25 mouse cellular contexts compared by ENCODE assay signal in genomic region chr14:34543596-34543995, GRCm38 (mm10). TPM values are rescaled to one million over a fixed set of nuclear protein-coding genes. Genes with fewer than 3 reads are reported as not detected.
DNase-seq lines count a peak whose midpoint lies in the region; ATAC-seq and TF ChIP-seq lines count a peak whose summit lies in the region.
"Had no signal": no experiment of that assay in that cellular context is flagged by ENCODE, and none has a peak within 500 bp of the region (broad histone marks: within the 10 kb centered on the region; RNA-seq: fewer than 3 reads in every experiment).

No protein-coding gene starts in this region.

- H3K27me3 ChIP-seq in heart, embryonic 13.5 days (replicated peaks): peaks cover 4% of the 10 kb centered on the region; the same call in 1 of the 2 replicates
- 0 out of 2 replicates have a peak, but pooled peaks cover 2% of the 10 kb centered on the region for H3K27me3 ChIP-seq in intestine, embryonic 15.5 days (replicated peaks)
- no peaks in the 10 kb centered on the region for H3K27me3 ChIP-seq in midbrain, postnatal 0 days (ENCODE audit: insufficient read depth, low read length)
- H3K27me3 ChIP-seq: CH12.LX had no signal

- 51% methylated on average over 6 of the region's 6 CpGs for WGBS in heart, embryonic 13.5 days
- 81% methylated on average over 6 of the region's 6 CpGs for WGBS in intestine, embryonic 15.5 days
- 69% methylated on average over 6 of the region's 6 CpGs for WGBS in midbrain, postnatal 0 days

- peaks cover 74% of the 10 kb centered on the region for H3K4me1 ChIP-seq in heart, embryonic 13.5 days
- peaks cover 22% of the 10 kb centered on the region for H3K4me1 ChIP-seq in intestine, embryonic 15.5 days (replicated peaks)
- no peaks in the 10 kb centered on the region for H3K4me1 ChIP-seq in midbrain, postnatal 0 days (ENCODE audit: insufficient read depth, low read length)

- intact Hi-C loops in heart, postnatal 25 days (cut with DNase I): no loop called here

- no peak for ATAC-seq in heart, embryonic 13.5 days (ENCODE audit: extremely low read depth, insufficient number of reproducible peaks, low FRiP score, low TSS enrichment)
- ATAC-seq in intestine, embryonic 15.5 days: no peak
- ATAC-seq in midbrain, postnatal 0 days (ENCODE audit: low FRiP score): no peak
- ATAC-seq: liver, embryonic 12.5 days had no signal

- TF ChIP-seq CTCF in midbrain, postnatal 0 days (IDR thresholded peaks at IDR 0.05): no peak

- peak; percentile 95 for DNase-seq in heart, adult 11 months
- DNase-seq in heart, postnatal 25 days (ENCODE audit: low spot score): no peak
- DNase-seq in MN1 (ENCODE audit: low spot score): peak; percentile 67
- DNase-seq in layer of hippocampus, postnatal 25 days (ENCODE audit: extremely low spot score in 1 of 2, low spot score in 1 of 2): no peak
- DNase-seq in lung, postnatal 4 days: no peak
- no peak for DNase-seq in midbrain, postnatal 0 days (ENCODE audit: low spot score)
- DNase-seq: adrenal gland, adult 2 months; cerebellum, adult 8-10 months; gastrocnemius, postnatal 14 days; kidney, postnatal 4 days; lung, adult 2 months; spleen, adult 18-20 months; thymus, adult 2 months had no signal

- no peak overlapping the region for H3K4me3 ChIP-seq in heart, embryonic 13.5 days
- H3K4me3 ChIP-seq in intestine, embryonic 15.5 days (replicated peaks): no peak overlapping the region
- no peak overlapping the region for H3K4me3 ChIP-seq in midbrain, postnatal 0 days (ENCODE audit: low read depth, low read length)
- H3K4me3 ChIP-seq: forebrain, embryonic 10.5 days; kidney, embryonic 15.5 days; limb, embryonic 12.5 days; liver, embryonic 12.5 days had no signal

- H3K9me3 ChIP-seq in heart, embryonic 13.5 days: no peaks in the 10 kb centered on the region
- no peaks in the 10 kb centered on the region for H3K9me3 ChIP-seq in intestine, embryonic 15.5 days
- no peaks in the 10 kb centered on the region for H3K9me3 ChIP-seq in midbrain, postnatal 0 days (ENCODE audit: low read length)
- H3K9me3 ChIP-seq: forebrain, embryonic 10.5 days; kidney, embryonic 15.5 days; limb, embryonic 12.5 days; liver, embryonic 12.5 days had no signal

- peak overlapping the region; percentile 71 for H3K9ac ChIP-seq in heart, embryonic 13.5 days
- no peak overlapping the region for H3K9ac ChIP-seq in intestine, embryonic 15.5 days
- H3K9ac ChIP-seq in midbrain, postnatal 0 days (replicated peaks; ENCODE audit: low read length, poor library complexity, severe bottlenecking): no peak overlapping the region
- H3K9ac ChIP-seq: kidney, embryonic 15.5 days; limb, embryonic 12.5 days; liver, embryonic 12.5 days had no signal

- peaks cover 73% of the 10 kb centered on the region for H3K36me3 ChIP-seq in heart, embryonic 13.5 days
- no peaks in the 10 kb centered on the region for H3K36me3 ChIP-seq in intestine, embryonic 15.5 days
- H3K36me3 ChIP-seq in midbrain, postnatal 0 days (ENCODE audit: insufficient read depth, low read length): no peaks in the 10 kb centered on the region
- H3K36me3 ChIP-seq: forebrain, embryonic 10.5 days; kidney, embryonic 15.5 days; limb, embryonic 12.5 days; liver, embryonic 12.5 days had no signal

- peak overlapping the region; percentile 37; the same call in 1 of the 2 replicates for H3K4me2 ChIP-seq in heart, embryonic 13.5 days
- no peak overlapping the region for H3K4me2 ChIP-seq in intestine, embryonic 15.5 days (replicated peaks)
- no peak overlapping the region for H3K4me2 ChIP-seq in midbrain, postnatal 0 days (ENCODE audit: low read depth, low read length, poor library complexity, severe bottlenecking)
- H3K4me2 ChIP-seq: kidney, embryonic 15.5 days; limb, embryonic 12.5 days; liver, embryonic 12.5 days had no signal

- H3K27ac ChIP-seq in heart, embryonic 13.5 days (replicated peaks): peak overlapping the region; percentile 96
- peak overlapping the region; percentile 58 for H3K27ac ChIP-seq in intestine, embryonic 15.5 days
- no peak overlapping the region for H3K27ac ChIP-seq in midbrain, postnatal 0 days (ENCODE audit: low read depth, low read length)
- H3K27ac ChIP-seq: forebrain, embryonic 10.5 days; kidney, embryonic 15.5 days; limb, embryonic 12.5 days; liver, embryonic 12.5 days had no signal

RNA-seq across cellular contexts. Expression of gene 9230112D13Rik, which starts 21.0 kb away (rescaled TPM):
- not detected for total RNA-seq in heart, postnatal 25 days (2021)
- polyA plus RNA-seq in heart, embryonic 13.5 days (2015; fragmentation: Nextera tagmentation; extraction: Ambion mirVana): not detected in 2 replicates
- not detected in 2 replicates for polyA plus RNA-seq in intestine, embryonic 15.5 days (2015; fragmentation: Nextera tagmentation; extraction: Ambion mirVana)
- not detected for total RNA-seq in layer of hippocampus, postnatal 25 days (2021)
- not detected in 2 replicates for total RNA-seq in midbrain, postnatal 0 days (2014; rRNA removed)
- polyA plus RNA-seq in midbrain, postnatal 0 days (2015; fragmentation: Nextera tagmentation; extraction: Ambion mirVana): not detected in 2 replicates
- total RNA-seq: adrenal gland, adult 2 months; gastrocnemius, postnatal 14 days; heart, postnatal 14 days; layer of hippocampus, postnatal 14 days; left cerebral cortex, postnatal 10 days; MEL had no signal
- polyA plus RNA-seq: adrenal gland, adult 2 months; forebrain, embryonic 10.5 days; frontal cortex, adult 2 months; kidney, embryonic 15.5 days; limb, embryonic 12.5 days; liver, embryonic 12.5 days; lung, adult 2 months; thymus, adult 2 months had no signal

RNA-seq across cellular contexts. Expression of gene Bmpr1a, which starts 40.5 kb away (rescaled TPM):
- 10 to 100 TPM; 71.8 to 77.5 TPM for total RNA-seq in heart, postnatal 25 days (2021)
- 37.1 and 37.4 TPM in 2 replicates for polyA plus RNA-seq in heart, embryonic 13.5 days (2015; fragmentation: Nextera tagmentation; extraction: Ambion mirVana)
- polyA plus RNA-seq in intestine, embryonic 15.5 days (2015; fragmentation: Nextera tagmentation; extraction: Ambion mirVana): 34.8 and 41.3 TPM in 2 replicates
- total RNA-seq in layer of hippocampus, postnatal 25 days (2021): 10 to 100 TPM; 38.0 to 40.9 TPM
- 42.5 and 50.8 TPM in 2 replicates for total RNA-seq in midbrain, postnatal 0 days (2014; rRNA removed)
- polyA plus RNA-seq in midbrain, postnatal 0 days (2015; fragmentation: Nextera tagmentation; extraction: Ambion mirVana): 13.9 and 14.0 TPM in 2 replicates

RNA-seq across cellular contexts. Expression of gene Ldb3, which starts 44.9 kb away (rescaled TPM):
- 1,000 to 10,000 TPM; 1,007 to 1,096 TPM for total RNA-seq in heart, postnatal 25 days (2021)
- polyA plus RNA-seq in heart, embryonic 13.5 days (2015; fragmentation: Nextera tagmentation; extraction: Ambion mirVana): 226 and 249 TPM in 2 replicates
- polyA plus RNA-seq in intestine, embryonic 15.5 days (2015; fragmentation: Nextera tagmentation; extraction: Ambion mirVana): 7.6 and 7.8 TPM in 2 replicates
- 1 to 10 TPM; 3.8 to 4.5 TPM for total RNA-seq in layer of hippocampus, postnatal 25 days (2021)
- 1.6 and 1.7 TPM in 2 replicates for total RNA-seq in midbrain, postnatal 0 days (2014; rRNA removed)
- 1.1 and 1.2 TPM in 2 replicates for polyA plus RNA-seq in midbrain, postnatal 0 days (2015; fragmentation: Nextera tagmentation; extraction: Ambion mirVana)
- total RNA-seq: MEL had no signal

RNA-seq across cellular contexts. Expression of gene Opn4, which starts 56.3 kb away (rescaled TPM):
- 1 to 10 TPM; 2.6 to 2.9 TPM for total RNA-seq in heart, postnatal 25 days (2021)
- 4.8 and 5.8 TPM in 2 replicates for polyA plus RNA-seq in heart, embryonic 13.5 days (2015; fragmentation: Nextera tagmentation; extraction: Ambion mirVana)
- 0.37 TPM in 1 of 2 replicates, not detected in the other for polyA plus RNA-seq in intestine, embryonic 15.5 days (2015; fragmentation: Nextera tagmentation; extraction: Ambion mirVana)
- not detected for total RNA-seq in layer of hippocampus, postnatal 25 days (2021)
- total RNA-seq in midbrain, postnatal 0 days (2014; rRNA removed): not detected in 2 replicates
- 0.10 and 0.14 TPM in 2 replicates for polyA plus RNA-seq in midbrain, postnatal 0 days (2015; fragmentation: Nextera tagmentation; extraction: Ambion mirVana)
- total RNA-seq: CH12.LX; gastrocnemius, postnatal 14 days; layer of hippocampus, postnatal 14 days; left cerebral cortex, postnatal 10 days; MEL had no signal
- polyA plus RNA-seq: liver, embryonic 12.5 days; lung, adult 2 months had no signal

Comparison
In these comparisons a context has a peak if more than half of its experiments do, and no peak if none do; other contexts are left out.
1. DNase-seq: peak in heart, adult 11 months (single experiment) and MN1 (single experiment); none in heart, postnatal 25 days (single experiment), layer of hippocampus, postnatal 25 days (0 of 2), lung, postnatal 4 days (0 of 2) and midbrain, postnatal 0 days (single experiment).
2. RNA of gene Ldb3, which starts 44.9 kb away (total RNA-seq): 1,007 to 1,096 TPM in heart, postnatal 25 days; 3.8 to 4.5 TPM in layer of hippocampus, postnatal 25 days and 1.6 to 1.7 TPM in midbrain, postnatal 0 days; every median in the first group is over 100 times any median in the second.